Mouse (Mus musculus): ENCODE data around the gene Rundc3a.
"Not testable (repeated sequence)": the region's sequence is repeated elsewhere in the genome, so short reads cannot be mapped to it uniquely, and the experiment has no call there.

The Rundc3a gene

DNA sequence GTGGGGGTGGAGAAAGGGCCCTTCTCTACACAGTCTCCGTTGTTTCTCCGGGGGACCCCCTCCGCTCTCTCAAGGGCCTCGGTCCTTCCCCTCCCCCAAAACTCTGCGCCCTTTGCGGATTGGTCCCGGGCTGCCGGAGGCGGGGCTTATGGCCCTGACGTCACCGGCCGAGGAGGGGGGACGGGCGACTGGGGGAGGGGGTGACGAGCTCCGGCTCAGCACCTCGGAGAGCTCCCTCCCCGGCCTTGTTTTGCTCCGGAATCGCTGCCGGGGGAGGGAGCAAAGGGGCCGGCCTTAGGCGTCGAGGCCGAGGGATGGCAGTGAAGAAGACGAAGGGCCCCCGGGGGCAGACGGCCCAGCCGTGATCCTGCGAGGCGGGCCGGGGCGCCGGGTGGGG, at the start of gene Rundc3a:
Gene Rundc3a, plus strand, starts transcription at position 166 of the 397 bp plus-strand sequence.
- DNase-seq: peak; percentile 96

DNA sequence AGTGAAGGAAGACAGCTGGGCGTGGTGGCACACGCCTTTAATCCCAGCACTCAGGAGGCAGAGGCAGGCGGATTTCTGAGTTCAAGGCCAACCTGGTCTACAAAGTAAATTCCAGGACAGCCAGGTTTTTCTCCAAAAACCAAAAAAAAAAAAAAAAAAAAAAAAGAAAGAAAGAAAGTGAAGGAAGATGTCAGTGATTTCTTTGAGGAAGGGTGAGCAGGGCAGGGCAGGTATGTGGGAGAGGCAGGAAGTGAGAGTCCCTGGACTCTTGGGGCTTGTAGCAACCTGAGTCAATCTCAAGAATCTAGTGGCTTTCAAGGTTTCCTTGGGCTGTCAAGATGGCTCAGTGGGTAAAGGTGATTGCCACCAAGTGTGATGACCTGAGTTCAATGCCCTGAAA, 48.7 kb upstream of the Rundc3a start:
- DNase-seq: no peak

DNA sequence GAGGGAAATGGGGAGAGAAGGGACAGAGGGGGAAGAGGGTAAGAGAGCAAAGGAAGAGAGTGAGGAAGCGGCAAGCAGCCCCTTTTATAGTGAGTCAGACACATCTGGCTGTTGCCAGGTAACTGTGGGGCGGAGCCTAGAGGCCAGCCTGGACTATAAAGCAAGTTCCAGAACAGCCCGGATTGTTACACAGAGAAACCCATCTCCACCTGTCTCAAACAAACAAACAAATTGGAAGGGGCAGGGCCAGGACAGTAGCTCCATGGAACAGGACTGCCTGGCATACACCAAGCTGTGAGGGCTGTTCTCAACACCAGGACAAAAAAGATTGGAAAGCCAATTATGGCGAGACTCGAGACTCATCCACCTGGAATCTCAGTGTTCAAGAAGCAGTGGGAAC, 46.3 kb upstream of the Rundc3a start:
- DNase-seq: no peak

DNA sequence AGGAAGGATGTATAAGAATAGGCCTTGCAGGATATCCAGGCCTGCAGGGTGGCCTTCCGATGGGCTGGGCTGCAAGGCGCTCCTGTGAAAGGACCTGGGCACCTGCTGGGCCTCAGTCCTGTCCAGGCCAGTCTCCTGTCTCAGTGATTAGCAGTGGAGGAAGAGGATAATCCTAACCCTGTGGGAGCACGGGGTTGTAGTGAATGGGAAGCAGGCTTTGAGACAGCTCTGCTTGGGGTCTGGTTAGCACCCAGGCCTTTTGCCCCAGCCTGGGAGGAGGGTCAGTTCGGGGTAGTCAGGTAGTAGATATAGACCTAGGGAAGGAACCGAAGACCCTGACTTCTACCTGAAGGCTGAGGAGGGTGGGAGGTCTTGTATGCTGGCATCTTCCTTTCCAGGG, 45.5 kb upstream of the Rundc3a start:
- no peak for DNase-seq

DNA sequence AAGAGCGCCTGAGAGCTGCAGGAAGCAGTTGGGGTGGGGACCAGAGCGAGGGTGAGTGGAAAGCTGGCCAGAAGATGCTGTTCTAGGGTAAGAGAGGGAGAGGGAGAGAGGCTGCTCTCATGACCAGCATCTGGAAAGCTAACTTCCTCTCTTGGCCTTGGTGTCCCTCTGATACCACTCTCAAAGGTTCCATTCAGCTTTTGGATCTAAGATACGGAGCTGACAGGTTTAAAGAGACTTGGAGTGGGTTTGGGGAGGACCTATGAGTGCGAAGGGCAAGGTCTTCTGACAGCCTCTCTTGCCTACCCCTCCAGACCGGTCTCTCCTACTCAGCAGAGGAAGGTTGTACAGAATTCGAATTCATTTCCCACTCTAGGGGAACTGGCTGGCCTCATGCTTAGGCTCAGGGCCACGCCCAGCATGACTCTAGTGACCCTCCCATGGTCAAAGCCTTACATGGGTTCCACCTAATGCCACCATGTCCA, 45.1 kb upstream of the Rundc3a start:
- no peak for DNase-seq

DNA sequence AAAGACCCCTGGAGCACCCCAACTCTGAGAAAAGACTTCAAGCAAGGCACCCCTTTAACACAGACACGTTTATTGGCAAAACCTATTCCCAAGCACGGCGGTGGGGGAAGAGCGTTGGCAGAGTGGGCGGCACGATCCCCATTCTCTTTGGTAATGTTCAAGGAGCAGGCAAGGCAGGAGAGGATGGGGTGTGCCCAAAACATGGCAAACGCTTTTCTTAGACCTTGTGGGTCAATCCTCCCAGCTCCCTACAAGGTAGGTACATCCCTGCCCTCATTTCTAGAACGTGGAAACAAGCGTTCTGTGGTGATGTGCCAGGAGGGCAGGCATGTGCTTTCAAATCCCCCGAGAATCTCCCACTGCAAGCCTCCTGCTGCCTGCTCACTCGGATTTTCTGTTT, 44.4 kb upstream of the Rundc3a start:
- DNase-seq: no peak

DNA sequence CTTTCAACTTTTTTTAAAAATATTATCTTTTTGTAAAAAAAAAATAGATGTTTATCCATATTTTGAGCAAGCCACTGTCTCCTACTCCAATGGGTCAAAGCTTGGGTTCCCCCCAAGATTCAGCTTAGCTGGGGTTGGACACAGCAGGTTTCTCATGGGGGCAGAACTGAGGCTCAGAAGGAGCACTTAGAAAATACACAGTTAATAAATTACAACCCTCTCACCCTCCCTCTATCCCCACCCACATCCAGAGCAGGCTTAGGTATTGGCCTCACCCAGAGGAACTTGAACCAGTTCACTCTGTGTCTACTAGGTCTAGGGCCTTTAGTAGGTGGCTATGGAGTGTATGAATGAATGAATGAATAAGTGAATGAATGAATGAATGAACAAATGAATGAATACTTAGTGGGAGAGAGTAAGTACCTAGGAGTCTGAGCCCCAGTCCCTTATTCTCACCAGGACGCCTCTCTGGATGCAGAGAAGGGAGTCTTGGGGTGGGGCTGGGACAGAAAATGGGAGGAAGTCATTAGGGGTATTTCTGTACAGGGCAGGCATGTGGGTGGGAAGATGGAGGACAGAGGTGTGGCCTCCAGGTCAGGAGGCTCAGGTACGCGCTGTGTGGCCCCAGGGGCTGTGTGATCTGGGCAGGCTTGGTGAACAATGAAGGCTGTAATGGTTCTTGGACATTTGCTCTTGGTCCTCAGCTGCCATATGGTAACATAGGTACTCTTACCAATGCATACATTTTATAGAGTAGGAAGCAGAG, 43.8 kb upstream of the Rundc3a start:
- no peak for DNase-seq

DNA sequence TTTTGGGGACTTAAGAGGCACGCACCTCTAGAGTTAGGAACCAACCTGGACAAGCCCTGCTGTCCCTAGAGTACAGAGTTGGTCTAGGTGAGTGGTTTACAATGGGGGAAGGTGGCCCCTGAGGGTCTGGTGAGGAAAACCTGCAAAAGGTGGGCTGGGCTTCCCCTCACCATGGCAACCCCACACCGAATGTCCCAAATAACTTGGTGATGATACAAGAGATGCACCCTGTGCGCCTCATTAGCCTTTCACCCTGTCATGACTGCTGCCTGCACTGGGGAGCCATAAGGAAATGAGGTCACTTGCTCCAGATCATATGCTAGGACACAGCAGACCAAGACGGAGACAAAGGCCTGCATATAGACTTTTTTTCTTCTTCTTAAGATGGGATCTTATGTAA, 42.8 kb upstream of the Rundc3a start:
- no peak for DNase-seq

DNA sequence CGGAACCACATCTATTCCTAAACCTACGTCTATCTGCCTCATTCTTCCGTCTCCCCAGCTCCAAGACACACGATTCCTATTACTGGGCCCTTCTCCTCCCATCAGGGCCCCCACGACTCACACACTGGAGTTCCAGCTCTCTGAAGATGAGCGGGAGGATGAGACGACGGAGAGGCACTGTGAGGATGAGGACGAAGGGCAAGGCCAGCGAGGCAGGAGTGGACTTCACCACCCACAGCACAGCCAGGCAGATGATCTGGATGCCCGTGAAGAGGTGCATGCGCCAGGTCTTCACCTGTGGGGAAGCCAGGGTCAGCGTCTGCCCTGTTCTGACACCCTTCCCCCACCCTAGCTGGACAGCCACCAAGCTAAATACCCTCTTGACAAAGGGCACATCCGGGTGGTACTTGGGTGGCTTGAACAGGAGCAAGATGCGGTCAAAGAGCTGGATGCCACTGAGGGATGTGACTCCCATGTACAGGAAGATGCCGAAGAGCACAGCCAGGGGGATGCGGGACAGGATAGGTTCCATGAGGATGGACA, 42.2 kb upstream of the Rundc3a start:
- DNase-seq: no peak

DNA sequence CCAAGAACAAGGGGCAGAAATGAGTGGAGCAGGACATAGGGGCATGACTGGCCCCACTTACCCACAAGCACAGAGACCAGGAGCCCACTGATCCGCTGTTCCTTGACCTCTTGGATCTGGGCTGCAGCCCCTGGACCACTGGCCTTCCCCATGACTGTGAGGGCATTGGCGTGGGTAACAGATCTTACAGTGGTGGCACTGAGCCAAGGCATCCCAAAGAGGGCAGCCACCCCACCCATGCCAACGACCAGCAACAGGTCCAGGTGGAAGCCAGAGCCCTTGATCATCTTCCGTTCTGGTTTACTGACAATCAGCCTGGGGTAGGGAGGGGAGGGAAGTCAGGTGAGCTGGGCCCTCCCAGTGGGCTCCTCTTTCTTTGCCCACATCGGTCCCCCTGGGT, 40.8 kb upstream of the Rundc3a start:
- DNase-seq: no peak

DNA sequence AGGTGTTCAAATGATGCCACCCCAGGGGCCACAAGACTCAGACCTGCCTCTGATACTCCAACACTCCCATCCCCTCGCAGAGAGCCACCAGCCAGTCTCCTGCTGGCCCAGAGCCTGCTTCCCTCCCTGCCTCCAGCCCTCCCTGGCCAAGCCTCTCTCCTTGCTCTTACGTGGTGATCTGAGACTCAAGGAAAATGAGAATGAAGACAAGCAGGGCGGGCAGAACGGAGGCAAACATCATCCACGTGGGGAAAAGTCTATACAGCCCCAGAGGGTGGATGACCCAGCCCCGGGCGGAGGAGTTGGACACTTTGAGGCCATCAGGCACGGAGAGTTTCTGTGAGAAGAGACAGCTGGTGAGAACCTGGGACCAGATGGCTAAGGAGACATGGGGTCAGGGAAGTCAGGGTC, 40.2 kb upstream of the Rundc3a start:
- no peak for DNase-seq

DNA sequence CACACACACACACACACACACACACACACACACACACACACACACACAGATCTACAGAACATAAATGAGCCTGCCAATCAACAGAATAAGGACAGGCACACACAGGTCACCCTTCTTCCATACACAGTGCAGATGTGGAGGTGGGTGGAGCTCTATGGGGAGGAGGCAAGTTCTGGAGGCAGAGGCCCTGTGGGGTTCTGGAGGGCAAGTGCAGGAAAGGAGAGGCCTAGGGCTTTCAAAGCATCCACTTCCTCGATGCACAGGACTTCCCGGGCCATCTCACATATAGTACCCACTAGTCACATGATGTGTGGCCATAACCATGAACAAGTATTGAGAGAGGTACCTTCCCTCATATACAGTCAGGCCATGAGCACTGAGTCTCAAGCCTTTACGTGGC, 37.7 kb upstream of the Rundc3a start:
- no peak for DNase-seq

DNA sequence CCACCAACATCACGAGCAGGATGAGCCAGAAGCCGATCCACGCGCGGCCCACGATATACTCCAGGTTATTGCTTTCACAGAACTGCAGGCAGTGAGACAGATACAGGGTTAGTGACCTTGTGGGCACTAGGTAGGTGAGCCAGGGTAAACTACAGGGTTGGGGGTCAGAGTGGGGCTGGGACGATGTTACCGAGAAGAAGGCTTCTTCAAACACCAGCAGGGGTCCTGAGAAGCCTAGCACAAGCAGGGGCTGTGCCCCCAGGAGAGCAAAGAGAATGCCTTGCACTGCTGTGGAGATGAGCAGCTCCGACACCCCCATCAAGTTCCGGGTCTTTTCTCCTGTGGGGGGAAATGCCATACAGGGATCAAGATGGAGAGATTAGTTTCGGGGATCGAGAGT, 37.0 kb upstream of the Rundc3a start:
- DNase-seq: no peak

DNA sequence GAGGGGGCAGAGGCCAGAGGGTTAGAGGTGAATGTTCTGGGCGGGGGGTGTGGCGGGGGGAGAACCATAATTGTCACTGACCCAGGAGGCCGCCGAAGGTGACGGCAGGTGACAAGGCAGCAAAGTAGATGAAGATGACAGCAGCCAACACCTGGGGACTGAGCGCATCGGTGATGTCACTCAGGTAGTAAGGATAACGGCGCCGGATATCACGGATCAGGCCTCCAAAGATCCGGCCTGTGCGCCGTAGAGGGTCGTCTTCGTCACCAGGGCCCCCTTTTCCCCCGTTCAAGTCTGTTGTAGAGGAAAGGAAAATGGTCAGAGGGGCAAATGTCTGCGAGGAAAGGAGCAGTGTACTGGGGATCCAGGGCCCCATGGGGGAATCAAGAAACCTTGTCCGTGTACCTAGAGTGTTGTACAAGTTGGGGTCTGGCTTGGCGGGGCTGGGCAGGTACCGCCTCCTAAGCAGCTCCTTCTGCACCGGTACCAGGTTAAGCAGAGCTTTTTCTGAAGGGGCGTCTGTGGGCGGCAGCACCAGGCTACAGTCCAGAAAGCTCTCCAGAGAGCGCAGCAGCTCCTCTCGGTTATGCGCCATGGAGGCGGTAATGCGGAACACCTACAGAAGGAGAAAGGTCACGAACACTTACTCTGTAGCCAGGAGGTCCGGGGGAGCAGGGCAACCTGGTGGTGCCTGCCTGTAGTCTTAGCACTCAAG, 36.4 kb upstream of the Rundc3a start:
- DNase-seq: peak; percentile 28

DNA sequence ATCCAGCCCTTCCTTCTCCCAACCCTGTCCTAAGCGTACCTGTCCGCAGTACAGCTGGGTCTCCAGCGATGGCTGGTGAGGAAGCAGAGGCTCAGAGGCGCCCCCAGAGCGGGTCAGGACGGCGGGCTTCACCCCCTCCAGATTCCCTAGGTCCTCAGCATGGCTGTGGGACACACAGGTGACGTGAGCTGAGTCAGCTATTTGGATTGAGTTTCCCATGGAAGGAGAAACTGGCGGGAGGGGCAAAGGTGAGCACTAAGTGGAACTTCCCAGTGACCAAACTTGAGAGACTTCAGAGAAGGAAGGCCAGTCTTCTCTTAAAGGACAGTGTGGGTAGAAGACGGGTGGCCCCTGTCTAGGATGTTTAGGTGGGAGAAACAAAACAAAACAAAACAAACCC, 34.8 kb upstream of the Rundc3a start:
- no peak for DNase-seq

DNA sequence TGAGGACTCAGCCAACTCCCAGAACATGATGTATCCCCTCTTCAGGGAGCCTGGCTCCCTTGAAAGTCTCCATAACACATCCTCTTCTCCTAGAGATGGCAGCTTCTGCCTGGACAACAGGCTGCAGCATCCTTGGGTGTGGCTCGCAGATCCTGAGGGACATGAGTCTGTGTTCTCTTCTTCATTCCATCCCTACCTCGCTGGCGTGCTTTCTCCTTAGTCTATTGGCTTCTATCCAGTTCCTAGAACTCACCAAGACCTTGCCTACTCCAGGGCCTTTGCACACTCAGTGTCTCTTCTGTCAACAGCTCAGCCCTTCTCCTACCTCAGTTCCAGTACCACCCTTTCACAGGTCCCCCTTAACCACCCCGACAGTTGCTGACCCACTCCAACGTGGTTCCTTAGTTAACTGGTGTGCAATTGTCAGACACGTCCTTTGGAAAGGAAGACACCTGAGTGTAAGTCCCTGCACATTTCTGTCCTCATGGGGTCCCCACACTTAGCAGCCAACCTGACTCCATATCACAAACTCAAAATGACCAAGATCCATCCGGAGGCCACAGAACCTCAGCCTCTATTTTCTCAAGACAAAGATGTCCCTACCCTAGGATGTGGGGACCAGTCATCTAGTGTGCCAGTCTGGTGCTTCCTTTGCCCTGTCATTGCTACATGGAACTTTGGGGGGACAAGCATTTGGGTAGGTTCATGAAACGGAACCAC, 31.3 kb upstream of the Rundc3a start:
- no peak for DNase-seq

DNA sequence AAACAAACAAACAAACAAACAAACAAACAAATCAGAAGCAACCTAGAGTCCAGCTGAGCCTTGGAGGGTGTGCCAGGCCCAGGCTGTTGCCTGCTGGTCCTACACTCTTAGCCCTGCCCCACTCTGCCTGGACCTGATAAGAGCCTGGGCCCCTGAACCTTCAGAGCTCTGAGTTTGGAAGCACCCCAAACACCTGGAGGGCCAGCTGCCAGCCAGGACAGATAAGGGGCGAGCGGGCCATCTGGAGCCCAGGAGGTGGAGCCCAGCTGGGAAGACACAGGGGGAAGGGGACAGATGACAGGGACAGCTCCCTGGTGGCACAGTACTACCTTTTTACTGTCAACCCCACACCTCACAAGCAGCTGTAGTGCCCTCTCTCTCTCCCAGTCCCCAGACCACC, 29.6 kb upstream of the Rundc3a start:
- DNase-seq: no peak

DNA sequence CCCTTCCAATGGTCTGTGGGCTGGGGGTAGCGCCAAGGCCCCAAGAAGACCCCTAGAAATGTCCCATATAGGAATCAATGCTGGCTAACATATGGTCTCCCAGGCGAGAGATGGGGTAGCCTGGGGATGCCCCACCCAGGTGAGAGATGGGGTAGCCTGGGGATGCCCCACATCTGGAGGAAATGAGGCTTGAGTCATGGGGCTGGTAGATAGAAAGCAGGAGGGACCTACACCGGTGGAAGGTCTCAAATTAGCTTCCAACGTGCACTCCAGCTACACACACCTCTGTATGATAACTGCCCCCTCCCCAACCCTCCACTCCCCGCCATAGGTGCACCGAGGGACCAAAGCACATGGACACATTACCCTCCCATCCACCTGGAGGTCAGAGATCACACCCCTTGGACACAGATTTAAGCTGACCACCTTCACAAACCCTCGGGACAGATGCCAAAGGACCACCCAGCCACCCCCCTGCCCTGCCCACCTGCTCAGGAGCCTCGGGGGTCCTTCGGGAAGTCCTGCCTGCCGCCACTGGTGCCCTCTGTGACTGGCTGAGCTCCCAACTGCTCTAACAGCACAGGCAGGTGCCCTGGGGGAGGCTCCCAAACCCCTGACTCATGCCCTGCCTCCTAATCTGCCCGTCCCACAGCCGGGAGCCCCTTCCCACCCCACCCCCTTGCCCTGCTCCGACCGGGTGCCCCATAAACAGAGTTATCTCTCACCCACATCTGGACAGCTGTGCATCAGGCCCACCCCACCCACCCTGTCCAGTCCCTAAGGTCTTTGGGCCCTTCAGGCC, 28.4 kb upstream of the Rundc3a start:
- no peak for DNase-seq

DNA sequence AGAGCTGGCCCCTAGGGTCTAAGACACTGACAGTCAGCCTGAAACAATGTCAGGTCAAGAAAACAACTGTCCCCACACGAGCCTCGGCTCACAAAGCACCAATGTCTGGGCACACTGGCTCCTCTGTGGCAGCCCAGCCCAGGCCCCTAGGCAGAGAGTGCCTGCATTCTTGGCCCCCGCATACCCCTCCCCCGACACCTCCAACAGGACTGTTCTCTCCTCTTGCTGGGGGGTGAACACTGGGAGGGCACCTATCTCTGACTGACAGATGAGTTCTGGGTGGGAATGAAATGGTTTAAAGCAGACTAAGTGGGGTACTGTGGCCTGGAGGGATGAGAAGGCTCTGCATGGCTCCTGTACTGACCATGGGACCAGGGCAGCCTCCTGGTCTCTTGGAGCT, 27.5 kb upstream of the Rundc3a start:
- DNase-seq: no peak

DNA sequence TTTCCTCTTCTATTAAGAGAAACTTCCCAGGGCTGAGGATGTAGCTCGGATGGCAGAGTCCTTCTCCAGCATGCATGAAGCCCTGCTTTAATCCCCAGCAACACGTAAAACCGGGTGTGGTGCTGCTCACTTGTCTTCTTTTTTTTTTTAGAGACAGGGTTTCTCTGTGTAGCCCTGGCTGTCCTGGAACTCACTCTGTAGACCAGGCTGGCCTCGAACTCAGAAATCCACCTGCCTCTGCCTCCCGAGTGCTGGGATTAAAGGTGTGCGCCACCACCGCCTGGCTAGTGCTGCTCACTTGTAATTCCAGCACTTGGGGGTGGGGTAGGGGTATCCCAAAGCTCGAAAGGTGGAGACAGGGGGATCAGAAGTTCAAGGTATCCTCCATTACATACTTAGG, 27.1 kb upstream of the Rundc3a start, which contains the start of gene Slc4a1:
Gene Slc4a1, minus strand, starts transcription at position 101 of the 400 bp plus-strand sequence.
- DNase-seq: not testable (repeated sequence)

DNA sequence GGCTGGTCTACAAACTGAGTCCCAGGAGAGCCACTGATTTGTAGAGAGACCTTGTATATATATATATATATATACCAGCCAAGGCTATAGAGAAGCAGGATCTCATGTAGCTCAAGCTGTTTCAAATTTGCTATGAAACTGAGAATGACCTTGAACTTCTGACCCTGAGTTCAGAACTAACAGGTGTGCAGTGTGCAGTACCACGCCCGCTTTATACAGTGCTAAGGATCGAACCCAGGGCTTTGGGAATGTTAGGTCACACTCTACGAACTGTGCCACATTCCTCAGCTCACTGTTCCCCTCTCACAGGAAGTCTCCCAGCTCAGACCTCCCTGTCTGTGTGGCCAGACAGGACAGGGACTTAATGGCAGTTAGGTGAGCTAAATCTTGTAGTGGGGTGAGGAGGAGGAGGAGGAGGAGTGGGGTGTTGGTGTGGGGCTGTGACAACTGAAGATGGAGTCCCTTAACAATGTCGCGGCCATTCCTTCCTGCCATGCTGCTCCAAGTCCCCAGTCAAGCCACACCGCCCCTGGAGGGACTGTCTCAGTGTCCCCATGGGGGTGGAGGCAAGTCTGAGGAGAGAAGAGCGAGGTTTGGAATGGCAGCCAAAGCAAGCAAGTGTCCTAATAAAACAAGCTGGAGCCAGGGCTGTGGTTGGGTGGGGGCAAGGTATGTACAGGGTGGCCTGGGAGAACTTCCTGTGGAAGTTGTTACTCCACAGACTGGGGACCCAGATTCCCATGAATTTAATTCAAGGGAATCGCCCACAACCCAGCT, 25.5 kb upstream of the Rundc3a start:
- no peak for DNase-seq

DNA sequence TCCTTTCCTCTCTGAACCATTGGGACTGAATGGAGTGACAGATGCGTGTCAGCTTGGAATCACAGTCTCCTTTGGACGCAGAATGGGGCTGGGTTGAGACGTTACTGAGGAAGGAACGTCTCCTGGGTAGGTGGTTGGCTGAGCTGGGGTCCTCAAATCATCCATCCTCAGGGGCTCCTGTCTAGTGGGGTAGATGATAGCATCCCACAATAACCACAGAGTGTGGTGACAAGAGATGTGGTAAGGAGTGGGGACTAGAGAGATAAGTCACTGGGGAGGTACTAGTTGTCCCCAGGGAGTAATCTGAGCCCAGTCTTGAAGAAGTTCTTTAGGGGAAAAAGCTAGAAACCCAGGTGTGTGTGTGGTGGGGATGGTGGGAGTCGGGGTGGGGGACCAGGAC, 24.9 kb upstream of the Rundc3a start:
- no peak for DNase-seq
